Mouse (Mus musculus): Measurements from ENCODE around the gene Rdh12. TPM values are rescaled to one million over a fixed set of nuclear protein-coding genes. Genes with fewer than 3 reads are reported as not detected.

The Rdh12 gene
- total RNA-seq (2023): 1 to 10 TPM; 1.7 to 2.9 TPM

GRCm38 (mm10) chr12:79208703-79209464 lies at the start of gene Rdh12:
Gene Rdh12, plus strand, starts transcription at chr12:79208914.

GRCm38 (mm10) chr12:79172019-79172941 lies 36.4 kb upstream of the Rdh12 start, which contains the start of gene Vti1b:
Gene Vti1b, minus strand, starts transcription at chr12:79172667.

GRCm38 (mm10) chr12:79192193-79192592 lies 16.5 kb upstream of the Rdh12 start, which contains the start of gene Rdh11:
Gene Rdh11, minus strand, starts transcription at chr12:79192293.

Other genes starting within 250 kb of the Rdh12 start
- 10 to 100 TPM; 55.7 to 61.1 TPM for gene Tmem229b, start 201.3 kb upstream of the Rdh12 start, total RNA-seq (2023)
- under 1 TPM; 0.61 to 0.86 TPM for gene Plekhh1, start 179.8 kb upstream of the Rdh12 start, total RNA-seq (2023)
- gene Pigh, start 119.3 kb upstream of the Rdh12 start, total RNA-seq (2023): 1 to 10 TPM; 7.1 TPM
- not detected for gene Arg2, start 78.1 kb upstream of the Rdh12 start, total RNA-seq (2023)
- gene Vti1b, start 36.2 kb upstream of the Rdh12 start, total RNA-seq (2023): 10 to 100 TPM; 78.3 to 79.4 TPM
- 10 to 100 TPM; 17.3 to 18.9 TPM for gene Rdh11, start 16.6 kb upstream of the Rdh12 start, total RNA-seq (2023)
- 10 to 100 TPM; 78.1 to 80.6 TPM for gene Zfyve26, start 87.4 kb downstream of the Rdh12 start, total RNA-seq (2023)
- gene Rad51b, start 88.4 kb downstream of the Rdh12 start, total RNA-seq (2023): under 1 TPM; 0.32 to 0.47 TPM

All from T-cell, adult 66 days (primary cell).